Mouse (Mus musculus) left cerebral cortex, postnatal 25 days (tissue): ENCODE measurements at regions not wholly inside any gene's neighbourhood (a gene's known extent, or its start where the extent isn't known, plus 50 kb on each side); places are given as distances from the start of the nearest gene placed in this dataset.

Experiments
- DNase-seq, 2 experiments: peaks; one replicate each; pipeline ENCODE4 v3.0.0; 2022; ENCODE audit warnings: low spot score in 2 of 2, mixed read lengths in 1 of 2
- intact Hi-C: fragments of 180-260 bp; cut with DNase I; formaldehyde crosslinking; loops from one replicate; pipeline ENCODE4 v1.15.1; 2025

DNA sequence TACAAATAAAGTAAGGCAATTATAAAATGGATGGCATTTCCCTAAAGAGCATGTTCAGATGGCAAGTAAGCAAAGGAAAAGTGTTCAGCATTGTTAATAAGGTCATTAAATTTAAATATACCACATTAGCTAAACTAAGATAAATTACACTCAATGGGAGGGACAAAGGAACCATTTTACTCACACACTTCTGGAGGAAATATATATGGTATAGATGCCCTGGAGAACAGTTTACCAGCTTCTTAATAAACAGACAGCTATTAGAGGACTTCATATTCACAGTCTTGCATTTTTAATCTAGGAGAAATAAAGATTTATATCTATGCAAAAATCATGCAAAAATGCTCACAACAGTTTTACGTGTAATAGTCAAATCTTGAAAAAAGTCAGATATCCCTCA lies 183.8 kb downstream of the Dthd1 start:
- intact Hi-C loops, result no loop called here
- DNase-seq, result no peak

DNA sequence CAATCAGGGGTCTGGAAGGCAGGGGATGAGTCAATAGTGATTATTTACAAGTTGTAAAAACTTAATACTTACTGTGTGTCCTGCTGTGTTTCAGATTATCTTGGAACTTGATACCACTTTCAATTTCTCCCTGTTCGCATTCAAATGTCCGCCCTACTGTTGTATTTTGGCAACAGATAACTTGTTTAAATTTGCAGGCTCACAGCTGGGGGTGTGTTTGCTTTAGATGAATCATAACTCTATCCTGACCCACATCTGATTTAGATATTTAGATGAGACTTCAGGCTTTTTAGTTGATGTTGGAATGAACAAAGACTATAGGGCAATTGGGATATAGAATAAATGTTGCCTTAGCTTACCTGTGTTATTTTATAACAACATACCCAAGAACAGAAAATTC lies 220.8 kb downstream of the Dthd1 start:
- intact Hi-C loops, result no loop called here
- peak in 1 of 2 experiments; percentile 68 for DNase-seq

DNA sequence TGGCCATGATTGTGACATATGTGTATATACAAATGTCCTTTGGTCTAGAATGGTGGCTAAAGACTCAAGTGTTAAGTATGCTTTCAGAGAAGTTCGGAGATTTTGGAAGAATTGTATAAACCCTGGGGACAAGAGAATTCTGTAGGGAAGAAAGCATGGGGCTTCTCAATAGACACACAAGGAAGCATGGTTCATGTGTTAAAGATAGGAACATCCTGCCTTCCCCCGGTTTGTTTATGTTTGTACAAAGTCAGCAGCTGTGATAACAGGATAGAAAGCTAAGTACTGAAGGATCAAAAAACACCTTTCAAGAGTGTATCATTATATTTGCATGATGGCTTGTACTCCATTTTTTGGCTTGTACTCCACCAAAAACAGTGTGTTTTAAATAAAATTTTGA lies 232.1 kb downstream of the Dthd1 start:
- DNase-seq, result no peak
- intact Hi-C loops, result no loop called here

DNA sequence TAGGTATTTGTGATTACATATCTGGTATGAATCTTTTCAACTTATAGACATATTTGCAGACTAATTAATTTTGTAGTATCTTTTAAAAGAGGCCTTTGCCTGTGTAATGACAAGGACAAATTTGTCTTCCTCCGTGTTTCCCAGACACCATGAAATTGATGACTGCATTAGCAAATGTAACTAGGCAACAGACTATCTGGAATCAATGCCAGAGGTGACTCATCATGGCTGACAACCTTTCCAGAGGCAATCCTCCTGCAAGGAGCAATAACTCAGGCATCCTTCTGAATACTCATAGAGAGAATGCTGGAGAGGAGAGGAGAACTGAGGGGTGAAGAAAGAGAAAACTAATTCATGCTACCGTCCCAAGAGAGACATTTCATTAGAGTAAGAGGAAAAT lies 249.7 kb downstream of the Dthd1 start:
- DNase-seq, result peak in 1 of 2 experiments; percentile 24
- intact Hi-C loops, result loop anchor here (10.0 kb wide), 1 partner anchor 262 kb away; no protein-coding TSS in a partner anchor

DNA sequence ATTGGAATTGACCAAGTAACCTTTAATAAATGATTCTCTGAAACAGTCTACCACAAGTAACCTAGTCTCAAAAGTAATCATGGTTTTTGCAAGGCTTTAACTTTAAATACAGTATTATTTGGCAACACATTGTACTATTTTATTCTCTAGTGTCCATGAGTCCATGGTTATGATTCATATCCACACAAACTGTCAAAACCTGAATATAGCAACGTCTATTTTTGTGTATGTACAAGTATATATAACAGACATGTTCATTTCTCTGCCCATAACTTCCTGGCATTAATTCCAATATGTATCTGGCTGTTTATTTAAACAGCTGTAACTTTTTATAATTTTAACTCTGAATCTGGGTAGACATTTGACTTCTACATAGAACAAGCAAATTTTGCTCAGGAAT lies 253.2 kb downstream of the Dthd1 start:
- peak in 1 of 2 experiments; percentile 49 for DNase-seq

DNA sequence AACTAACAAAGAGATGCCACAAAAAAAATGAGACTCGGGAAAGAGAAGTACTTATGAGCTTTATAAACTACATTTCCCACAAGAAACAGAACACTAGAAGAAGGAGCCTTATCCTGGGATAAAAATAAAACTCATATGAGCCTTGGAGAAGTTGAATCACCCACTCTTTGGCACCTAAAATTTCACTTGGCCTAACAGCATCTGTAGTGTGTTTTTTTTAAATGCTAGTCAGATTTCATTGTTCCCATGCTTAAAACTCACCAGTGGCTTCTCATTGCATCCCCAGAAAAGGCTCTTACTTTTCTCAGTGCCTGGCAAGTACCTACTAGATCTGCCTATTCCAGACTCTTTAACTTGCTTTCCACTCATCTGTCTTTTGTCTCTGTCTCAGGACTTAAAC lies 284.5 kb downstream of the Dthd1 start:
- intact Hi-C loops, result loop anchor here (1.0 to 10.0 kb wide), 2 partner anchors 405 to 547 kb away; partner anchors contain the start of gene Nwd2

More for the DNA sequence above, 253.2 kb downstream of the Dthd1 start:
- intact Hi-C loops, result loop anchor here (10.0 kb wide), 1 partner anchor 258 kb away; no protein-coding TSS in a partner anchor

DNA sequence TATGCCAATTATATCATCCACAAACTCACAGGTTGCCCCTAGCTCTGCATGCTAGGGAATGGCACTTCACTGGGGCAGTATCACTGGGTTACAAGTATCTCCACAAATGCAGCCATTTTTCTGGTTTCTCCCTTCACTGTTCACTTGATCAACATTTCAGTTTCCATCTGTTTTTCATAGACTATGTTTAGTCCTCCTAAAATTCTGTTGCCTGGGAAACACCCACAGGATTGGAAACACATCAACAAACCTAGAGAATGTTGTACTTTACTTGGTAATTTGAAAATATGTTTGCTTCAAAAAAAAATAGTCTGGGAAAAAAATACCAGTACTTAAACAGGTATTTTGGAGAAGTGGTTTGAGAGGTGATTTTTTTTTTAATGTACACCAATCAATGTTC lies 318.9 kb downstream of the Dthd1 start:
- intact Hi-C loops, result no loop called here
- peak; percentile 26 to 75 for DNase-seq

More for the DNA sequence above, 284.5 kb downstream of the Dthd1 start:
- DNase-seq, result peak; percentile 45 to 93

DNA sequence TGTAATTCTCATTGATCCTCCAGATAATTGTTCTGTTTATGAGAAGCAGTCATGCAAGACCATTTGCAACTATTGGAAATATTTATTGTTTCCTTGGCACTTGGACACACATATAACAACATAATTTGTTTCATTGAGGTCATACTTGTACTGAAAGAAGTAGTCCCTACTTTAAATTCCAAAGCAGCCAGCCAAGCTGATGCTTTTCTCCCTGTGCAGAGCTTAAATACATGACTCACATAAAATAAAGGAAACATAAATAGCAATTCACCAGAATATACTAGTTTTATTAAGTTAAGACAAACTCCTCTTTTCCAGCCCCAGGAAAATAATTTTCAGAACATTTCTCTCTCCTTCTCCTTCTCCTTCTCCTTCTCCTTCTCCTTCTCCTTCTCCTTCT lies 324.3 kb downstream of the Dthd1 start:
- peak in 1 of 2 experiments; percentile 52 for DNase-seq
- intact Hi-C loops, result no loop called here

DNA sequence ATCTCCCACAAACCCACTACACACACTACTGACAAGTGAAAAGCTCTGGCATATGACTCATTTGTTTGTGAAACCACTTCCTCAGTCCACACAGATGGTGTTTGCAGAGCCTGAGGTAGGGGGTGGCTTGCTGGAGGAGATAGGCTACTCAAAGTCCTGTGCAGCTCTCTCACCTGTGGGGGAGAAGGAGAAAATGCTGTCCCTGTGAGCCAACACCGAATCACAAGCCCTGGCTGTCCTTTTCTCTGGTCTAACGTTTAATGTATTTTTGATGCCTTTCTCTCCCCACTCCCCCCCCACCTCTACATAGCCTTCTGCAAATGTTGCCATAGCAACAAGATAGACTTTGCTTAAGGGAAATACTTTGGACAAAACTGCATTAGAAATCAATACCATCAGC lies 356.1 kb downstream of the Dthd1 start:
- intact Hi-C loops, result loop anchor here (10.0 kb wide), 2 partner anchors 225 to 335 kb away; no protein-coding TSS in a partner anchor

DNA sequence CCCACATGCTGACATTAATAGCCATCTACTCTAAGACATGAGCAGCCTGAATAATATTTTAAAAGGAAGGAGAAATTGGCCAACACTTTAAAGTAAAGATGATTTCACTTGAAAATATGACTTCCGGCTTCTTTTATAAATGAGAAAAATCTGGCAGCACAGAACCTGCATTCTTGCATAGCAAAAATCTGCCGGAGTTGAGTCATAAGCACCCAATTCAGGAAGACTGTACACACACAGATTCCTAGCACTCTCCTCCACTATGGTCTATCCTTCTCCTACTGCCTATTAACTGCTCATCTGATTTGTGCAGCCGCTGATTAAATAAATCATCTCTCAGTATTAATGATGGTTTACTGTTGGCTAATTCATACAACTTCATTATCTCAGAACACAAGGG lies 356.9 kb downstream of the Dthd1 start:
- intact Hi-C loops, result no loop called here
- peak in 1 of 2 experiments; percentile 31 for DNase-seq

More for the DNA sequence above, 356.1 kb downstream of the Dthd1 start:
- DNase-seq, result peak; percentile 36 to 80

DNA sequence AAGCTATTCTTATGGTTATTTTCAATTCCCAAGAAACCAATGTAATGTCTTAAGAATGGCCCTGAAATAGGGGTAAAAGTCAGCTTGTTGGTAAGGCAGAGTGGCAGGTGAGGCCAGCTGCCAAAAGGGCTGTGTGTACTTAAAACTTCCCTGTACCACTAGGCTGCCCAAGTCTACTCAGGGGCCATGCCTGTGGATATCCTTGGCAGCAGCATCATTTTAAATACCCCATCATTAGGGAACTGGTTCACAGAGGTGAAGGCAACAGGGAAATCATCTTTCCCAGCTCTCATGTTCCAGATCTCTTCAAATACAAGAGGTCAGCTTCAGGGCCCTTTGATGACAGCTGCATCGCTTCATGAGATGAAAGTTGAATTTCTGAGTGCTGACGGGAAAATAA lies 399.8 kb downstream of the Dthd1 start:
- DNase-seq, result no peak
- intact Hi-C loops, result no loop called here

DNA sequence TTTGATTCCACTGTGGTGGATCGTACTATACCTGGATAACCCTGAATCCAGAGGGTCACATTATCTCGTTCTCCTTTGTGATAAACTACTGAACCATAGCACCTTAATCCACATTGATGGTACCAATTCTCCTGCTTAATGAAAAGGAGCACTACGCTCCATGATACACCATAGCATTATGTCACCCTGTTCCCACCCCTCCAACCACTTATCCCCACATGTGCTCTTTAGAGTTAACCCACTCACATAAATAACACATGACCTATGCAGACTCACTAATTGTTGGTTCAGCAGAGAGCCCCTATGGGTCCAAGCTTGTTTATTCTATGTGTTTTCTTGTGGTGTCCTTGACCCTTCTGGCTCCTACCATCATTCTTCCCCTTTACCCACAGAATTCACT lies 405.8 kb downstream of the Dthd1 start:
- intact Hi-C loops, result no loop called here
- no peak for DNase-seq

DNA sequence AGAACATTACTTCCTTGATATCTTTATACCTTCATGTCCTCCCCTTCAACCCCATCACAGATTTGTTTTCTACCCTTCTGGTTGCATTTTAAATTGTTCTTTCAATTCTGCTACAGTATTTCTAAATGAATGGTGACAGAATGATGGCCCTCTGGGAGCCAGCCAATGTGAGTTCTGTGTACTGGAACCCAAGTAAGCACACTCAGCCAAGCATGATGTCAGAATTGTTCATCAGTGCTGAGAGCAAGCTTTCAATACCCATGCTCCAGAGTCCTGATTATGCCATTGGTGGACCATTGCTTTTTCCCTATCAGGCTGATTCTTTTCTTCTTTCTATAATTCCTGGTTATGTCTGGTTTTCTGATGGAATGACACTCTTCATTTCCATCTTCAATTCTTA lies 386.3 kb upstream of the Nwd2 start:
- no peak for DNase-seq
- intact Hi-C loops, result no loop called here
